Mouse (Mus musculus): ENCODE measurements at regions not wholly inside any gene's neighbourhood (a gene's known extent, or its start where the extent isn't known, plus 50 kb on each side); places are given as distances from the start of the nearest gene placed in this dataset.
"Not testable (repeated sequence)": the region's sequence is repeated elsewhere in the genome, so short reads cannot be mapped to it uniquely, and the experiment has no call there.

DNA sequence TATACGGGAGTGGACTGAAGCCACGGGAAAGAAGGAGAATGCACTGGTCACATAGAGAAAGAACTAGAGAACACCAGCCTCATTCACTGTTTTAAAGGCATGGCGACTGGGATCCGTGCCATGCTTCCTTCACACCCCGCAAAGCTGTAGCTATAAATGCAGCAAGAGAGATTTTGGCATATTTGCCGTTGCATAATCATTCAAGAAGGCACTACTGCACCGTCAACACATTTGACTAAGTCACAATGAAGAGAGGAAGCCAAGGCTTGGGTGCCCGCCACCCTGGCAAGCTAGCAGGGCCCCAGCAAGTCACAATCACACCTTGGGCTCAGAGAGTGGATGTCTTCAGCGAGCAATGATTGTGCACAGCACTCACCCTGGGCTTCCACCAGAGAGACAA is 167.1 kb downstream of the Dhx15 start:
- no peak for DNase-seq (ENCODE audit: low read depth, low spot score)
- WGBS, result 56% methylated on average over 9 of the region's 9 CpGs

DNA sequence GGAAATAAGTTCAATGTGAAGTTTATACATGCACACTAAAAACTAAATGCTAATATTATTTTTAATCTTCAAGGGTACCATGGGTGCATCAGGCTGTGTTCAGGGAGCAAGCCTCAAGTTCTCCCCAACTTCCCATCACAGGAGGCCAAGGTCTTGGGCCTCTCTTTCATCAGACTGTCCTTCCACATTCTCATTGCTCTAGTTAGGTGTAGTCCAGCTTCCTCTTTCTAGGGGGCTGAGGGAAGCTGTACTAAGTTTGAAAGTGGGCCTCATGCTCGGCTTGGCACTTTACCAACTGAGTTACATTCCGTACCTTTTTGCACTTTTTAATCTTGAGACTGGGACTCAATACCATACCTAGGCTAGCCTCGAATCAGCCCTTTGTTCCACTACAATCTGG is 173.3 kb downstream of the Dhx15 start:
- WGBS, result 77% methylated on average over 3 of the region's 3 CpGs
- DNase-seq (ENCODE audit: low read depth, low spot score), result no peak

DNA sequence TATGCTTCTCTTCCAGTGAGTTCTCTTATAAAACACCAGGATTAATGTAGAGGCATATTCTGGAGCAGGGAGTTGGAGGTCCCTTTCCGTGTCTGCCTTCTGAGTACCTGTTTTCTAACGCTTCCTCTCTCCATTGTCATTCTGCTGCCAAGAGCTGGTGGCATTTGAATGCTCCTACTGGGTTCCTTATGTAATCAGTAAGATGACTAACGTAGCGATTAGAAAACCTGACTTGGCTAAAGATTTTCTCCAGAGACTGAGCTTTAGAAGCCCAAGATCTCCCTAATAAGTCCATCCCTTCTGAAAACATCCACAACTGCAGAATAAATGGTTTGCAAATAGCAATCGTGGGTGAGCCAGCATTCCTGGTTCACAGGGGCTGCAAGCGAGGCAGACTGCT is 174.5 kb downstream of the Dhx15 start:
- WGBS, result 51% methylated on average over 6 of the region's 6 CpGs
- DNase-seq (ENCODE audit: low read depth, low spot score), result no peak

DNA sequence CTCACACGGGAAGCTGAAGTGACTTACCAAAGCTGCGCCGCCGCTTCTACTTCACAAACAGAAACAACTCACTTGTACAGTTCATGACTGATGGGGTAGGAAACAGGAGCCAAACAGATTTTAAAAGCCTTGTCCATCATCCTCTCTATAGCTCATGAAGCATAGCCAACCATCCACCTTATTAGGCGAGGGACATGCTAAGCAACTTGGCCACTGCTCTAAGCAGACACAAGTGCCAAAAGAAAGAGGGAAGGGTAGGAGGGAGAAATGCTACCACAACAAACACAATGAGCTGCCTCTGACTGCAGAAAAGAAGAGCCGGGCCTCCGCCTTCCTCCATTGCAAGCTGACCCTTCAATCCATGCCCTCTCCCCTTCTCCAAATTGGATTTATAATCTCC is 179.9 kb downstream of the Dhx15 start:
- no peak for DNase-seq (ENCODE audit: low read depth, low spot score)
- WGBS, result 87% methylated on average over 7 of the region's 7 CpGs

DNA sequence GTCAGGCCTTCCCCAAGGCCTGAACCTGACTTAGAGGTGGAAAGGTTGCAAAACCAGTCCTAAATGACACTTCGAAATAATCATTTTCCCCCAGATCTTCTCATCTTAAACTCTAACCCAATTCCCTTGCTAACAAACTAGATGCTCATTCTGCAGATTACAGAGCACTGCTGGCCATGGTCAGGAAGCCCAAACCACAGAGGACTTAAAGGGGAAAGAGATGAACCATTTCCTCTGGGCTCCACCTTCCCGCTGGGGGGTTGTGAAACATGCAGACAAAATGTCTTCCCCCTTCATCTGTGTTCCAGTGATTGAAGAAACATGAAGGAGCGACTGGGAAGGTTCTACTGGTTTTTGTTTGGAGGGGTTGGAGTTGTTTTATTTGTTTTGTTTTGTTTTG is 181.4 kb downstream of the Dhx15 start:
- no peak for DNase-seq (ENCODE audit: low read depth, low spot score)
- 80% methylated on average over 3 of the region's 3 CpGs for WGBS

DNA sequence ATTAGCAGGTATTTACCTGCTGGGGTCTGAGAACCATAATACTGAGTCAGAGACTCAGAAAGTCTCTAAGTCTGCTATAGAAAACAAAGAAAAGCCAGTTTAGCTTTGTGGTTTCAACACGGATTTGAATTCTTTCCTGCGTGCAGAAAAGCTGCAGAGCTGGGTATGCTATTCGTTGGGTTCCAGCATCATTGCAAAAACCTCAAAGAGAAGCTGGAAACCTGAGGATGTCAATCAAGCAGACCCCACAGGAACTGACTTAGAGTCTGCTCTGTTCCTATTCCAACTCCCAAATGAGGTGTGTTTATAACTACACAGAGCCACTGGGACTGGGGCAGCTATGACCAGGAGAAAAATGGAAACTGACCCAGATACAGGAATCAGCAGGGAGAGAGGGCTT is 183.5 kb downstream of the Dhx15 start:
- DNase-seq (ENCODE audit: low read depth, low spot score), result no peak
- 86% methylated on average over 3 of the region's 3 CpGs for WGBS

DNA sequence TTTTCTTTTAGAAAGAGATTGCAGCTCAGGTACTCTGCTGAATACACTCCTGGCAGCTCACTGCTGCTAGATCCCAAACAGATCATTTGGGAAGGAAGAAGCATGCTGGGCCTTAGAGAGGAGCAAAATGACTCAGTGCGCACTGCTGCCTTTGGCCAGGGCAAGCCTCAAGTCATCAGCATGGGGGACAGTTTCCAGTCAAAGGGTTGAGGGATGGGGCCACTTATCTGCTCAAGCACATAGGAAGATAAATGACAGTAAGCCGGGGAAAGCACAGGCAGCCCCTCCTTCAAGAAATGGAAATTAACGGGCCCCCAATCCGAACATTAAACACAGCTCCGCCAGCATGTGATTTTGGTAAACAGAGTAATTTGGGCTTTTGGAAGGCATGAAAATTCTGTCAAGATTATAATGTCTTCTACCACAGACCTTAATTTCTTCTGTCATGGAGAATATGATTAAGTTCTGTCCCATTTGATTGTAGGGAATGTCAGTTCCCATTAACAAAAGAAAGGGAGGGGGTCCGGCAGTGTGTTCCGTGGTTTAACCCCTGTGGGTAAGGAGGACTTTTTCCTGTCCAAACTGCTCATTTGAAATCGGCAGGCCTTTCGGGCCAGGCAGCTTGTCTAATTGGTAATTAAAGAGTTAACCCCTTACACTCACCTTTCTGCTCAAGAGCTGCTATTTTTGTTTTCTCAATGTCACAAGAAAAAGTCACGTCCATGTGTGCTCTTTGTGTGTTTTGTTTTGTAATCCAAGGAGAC is 199.3 kb downstream of the Dhx15 start:
- 34% methylated on average over 10 of the region's 10 CpGs for WGBS
- no peak for DNase-seq (ENCODE audit: low read depth, low spot score)

DNA sequence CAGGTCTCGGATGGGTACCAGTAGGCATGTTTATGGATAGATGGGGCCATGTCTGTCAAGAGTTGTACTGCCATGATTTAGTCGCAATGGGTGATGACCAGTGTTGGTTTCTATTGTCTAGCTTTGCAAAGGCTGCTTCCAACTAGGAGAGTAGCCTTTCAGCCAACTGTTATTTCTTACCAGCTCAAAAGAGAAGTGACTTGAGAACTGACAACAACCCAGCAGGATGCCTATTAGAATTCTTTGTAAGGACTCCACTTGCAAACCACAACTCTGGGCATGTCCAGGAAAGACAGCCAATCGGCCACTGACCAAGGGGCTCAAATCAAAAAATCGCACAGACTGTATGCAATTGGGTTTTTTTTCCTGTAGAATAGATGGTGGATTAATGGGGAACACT is 200.9 kb downstream of the Dhx15 start:
- DNase-seq (ENCODE audit: low read depth, low spot score), result no peak
- 86% methylated on average over 4 of the region's 4 CpGs for WGBS

DNA sequence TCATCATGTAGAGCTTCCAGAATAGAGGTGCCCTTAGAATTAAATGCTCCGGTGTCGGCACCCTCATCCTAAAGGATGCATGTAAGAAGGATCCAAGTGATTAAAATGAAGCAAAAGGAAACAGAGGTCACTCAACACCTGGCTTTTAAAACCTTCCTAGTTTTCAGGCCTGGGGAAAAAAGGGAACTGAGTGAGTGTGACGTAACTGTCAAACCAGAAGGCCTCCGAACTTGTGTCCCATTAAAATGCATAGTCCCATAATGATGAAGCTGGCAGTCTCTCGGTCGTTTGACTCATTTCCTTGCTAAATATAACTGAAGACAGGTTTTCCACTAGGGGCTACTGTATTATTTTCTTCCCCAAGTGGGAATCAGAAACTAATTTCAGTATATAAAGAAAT is 201.4 kb downstream of the Dhx15 start:
- no peak for DNase-seq (ENCODE audit: low read depth, low spot score)
- WGBS, result 81% methylated on average over 6 of the region's 6 CpGs

DNA sequence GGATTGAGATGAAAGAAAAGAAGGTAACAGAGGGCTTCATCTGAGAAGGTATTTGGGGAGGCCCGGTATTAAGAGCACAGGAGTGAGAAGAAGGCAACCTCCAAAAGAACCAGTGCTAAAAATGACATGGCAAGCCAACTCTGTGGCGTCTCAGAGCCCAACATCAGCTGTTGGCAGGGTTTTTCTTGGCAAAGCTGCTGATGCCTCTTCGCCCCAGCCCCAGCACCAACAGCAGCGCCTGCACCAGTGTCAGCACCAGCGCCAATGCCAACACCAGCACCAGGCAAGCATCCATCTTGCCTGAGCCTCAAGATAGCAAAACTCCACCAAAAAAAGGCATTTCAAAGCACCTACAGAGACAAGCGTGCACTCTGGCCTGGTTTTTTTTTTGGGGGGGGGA is 205.3 kb downstream of the Dhx15 start:
- 94% methylated on average over 6 of the region's 6 CpGs for WGBS

DNA sequence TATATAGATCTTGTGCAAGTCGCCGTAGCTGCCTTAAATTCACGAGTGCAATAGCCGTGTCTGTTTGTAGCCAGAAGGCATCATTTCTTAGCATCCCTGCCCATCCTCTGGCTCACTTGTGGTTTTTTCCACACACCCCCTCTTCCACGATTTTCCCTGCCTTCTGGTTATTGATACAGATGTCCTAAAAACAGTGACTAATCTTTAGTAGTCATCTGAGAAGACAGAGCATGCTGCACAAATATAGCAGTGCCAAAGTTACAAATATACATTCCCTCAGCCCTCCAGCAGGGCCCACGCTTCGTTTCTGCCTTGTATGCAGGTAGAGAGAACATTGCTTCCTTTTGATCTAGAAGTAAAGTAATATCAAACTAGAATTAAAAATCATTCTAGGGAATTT is 207.5 kb downstream of the Dhx15 start:
- DNase-seq (ENCODE audit: low read depth, low spot score), result no peak
- WGBS, result 90% methylated on average over 7 of the region's 7 CpGs

More for the DNA sequence above, 205.3 kb downstream of the Dhx15 start:
- no peak for DNase-seq (ENCODE audit: low read depth, low spot score)

DNA sequence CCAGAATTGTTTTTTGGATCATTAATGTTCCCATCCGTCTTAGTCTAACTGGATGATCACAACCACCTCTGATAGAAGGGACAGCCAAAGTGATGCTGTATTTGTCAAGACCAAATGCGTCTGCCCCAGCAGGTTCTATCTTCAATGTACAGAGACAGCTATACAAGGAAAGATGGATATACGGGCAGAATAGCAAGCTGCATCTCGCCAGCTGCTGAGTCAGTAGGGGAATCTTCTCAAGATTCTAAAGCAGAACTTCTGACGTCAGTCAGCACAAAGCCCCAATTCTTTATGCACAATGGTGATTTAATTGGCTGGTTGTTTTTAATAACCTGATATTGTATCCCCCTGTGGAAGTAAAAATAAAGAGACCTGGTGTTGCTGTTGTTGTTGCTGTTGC is 209.4 kb downstream of the Dhx15 start:
- no peak for DNase-seq (ENCODE audit: low read depth, low spot score)
- WGBS, result 83% methylated on average over 5 of the region's 5 CpGs

DNA sequence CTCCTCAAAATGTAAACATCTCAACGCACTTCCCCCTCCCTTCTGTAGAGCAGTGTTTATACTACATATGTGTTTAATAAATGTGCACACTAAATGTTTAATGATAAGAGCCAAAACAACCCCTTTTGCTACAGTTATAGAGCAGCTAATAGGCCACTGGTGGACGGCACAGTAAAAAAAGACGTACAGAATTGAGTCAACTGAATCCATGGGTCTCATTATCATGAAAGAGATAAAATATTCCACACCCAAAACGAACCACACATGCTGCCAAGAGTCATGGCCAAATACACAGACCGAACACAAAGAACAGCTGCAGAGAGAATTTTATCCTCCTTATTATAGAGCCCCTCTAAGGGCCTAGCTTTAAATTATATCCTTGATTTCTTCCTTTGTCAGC is 237.8 kb downstream of the Dhx15 start:
- WGBS, result 8% methylated on average over 5 of the region's 5 CpGs
- peak; percentile 29 for DNase-seq (ENCODE audit: low read depth, low spot score)

DNA sequence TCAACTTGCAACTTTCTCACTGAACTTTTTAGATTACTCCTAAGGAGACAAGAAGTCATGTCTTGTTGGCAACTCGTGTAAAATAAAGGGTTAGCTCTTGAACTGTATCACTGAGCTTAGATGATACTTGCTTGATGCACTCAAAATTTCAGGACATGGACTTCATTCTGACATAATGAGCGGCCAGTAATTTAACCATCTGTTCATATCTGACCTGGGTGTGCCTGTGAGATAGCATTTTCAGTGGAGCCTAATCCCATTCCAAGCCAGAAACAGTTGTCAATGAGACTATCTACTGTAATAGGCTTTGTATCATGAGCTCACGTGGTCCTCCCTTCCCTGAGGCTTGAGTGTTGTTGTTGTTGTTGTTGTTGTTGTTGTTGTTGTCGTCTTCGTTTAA is 240.3 kb downstream of the Dhx15 start:
- no peak for DNase-seq (ENCODE audit: low read depth, low spot score)
- WGBS, result 93% methylated on average over 5 of the region's 5 CpGs

DNA sequence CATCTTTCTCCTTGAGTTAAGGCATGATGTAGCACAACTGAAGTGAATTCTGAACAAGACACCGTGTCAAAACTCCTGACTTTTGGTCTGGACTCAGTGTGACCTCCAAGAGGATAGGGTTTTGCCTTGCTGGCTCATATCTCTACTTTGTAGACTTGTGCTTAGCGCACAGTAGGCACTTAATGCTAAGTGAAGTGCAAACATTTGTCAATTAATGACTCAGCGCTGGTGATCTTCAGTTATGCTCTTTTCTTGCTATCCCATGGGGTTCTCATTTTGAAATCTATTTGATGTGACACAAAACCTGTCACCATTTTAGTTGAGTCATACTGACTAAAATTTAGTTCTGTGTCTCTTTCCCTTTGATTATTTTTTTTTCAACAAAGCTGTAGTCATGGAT is 244.3 kb downstream of the Dhx15 start:
- 92% methylated on average over 3 of the region's 3 CpGs for WGBS
- DNase-seq (ENCODE audit: low read depth, low spot score), result no peak

DNA sequence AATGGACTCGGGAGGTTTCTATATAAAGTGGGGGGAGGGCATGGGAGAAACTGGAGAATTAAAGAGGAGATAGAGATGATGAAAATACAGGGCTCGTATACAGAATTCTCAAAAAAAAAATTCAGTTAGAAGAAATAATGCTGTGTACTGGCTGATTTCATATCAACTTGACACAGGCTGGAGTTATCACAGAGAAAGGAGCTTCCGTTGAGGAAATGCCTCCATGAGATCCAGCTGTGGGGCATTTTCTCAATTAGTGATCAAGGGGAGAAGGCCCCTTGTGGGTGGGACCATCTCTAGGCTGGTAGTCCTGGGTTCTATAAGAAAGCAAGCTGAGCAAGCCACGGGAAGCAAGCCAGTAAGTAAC is 248.4 kb downstream of the Dhx15 start:
- WGBS, result 66% methylated on average over 4 of the region's 4 CpGs
- not testable (repeated sequence) for DNase-seq (ENCODE audit: low read depth, low spot score)

DNA sequence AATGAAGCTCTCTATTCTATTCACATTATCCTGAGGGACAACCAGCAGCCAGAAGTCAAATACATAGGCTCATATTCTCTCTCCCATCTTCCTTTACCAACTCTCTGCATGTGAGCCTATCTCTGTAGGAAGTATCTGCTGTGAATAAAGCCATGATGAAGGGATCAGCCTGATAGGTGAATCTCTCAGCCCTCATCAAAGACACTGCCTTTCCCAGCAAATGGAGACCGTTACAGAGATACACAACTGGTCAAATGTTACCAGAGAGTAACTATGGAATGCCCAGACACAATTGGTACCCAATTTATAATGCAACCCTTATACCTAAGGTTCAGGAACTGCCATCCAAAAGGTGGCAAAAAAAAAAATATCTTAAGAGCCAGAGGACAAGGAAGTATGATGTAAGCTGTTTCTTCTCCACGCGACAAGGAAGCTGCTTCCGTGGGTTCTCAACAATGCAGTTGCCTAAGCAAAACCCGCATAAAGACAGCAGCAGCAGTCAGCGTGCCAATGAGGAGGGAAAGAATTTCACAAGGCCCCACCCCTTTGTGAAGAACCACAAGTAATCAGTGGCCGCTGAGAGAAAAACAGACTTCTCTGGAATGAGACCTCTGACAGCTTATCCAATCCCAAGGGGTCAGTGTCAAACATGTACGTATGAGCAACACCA is 248.9 kb downstream of the Dhx15 start:
- no peak for DNase-seq (ENCODE audit: low read depth, low spot score)
- WGBS, result 40% methylated on average over 8 of the region's 8 CpGs

DNA sequence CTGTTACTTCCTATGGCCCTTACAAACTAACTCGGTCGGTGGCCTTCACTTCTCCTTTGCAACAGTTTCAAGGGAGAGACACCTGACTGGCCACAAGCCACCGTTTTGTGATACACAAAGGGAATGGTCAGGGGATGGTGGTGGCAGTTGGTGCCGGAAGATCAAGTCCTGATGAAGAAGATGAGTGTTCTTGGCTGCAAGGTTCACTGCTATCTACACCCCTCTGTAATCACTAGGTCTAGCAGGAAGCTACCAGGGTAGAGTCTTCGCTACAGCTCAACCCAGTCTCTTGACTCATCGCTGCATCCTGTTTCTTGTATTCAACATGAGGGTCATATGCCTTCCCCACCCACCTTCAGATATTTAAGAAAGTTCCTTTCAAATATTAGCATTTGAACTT is 251.5 kb downstream of the Dhx15 start:
- WGBS, result 89% methylated on average over 6 of the region's 6 CpGs
- DNase-seq (ENCODE audit: low read depth, low spot score), result no peak

DNA sequence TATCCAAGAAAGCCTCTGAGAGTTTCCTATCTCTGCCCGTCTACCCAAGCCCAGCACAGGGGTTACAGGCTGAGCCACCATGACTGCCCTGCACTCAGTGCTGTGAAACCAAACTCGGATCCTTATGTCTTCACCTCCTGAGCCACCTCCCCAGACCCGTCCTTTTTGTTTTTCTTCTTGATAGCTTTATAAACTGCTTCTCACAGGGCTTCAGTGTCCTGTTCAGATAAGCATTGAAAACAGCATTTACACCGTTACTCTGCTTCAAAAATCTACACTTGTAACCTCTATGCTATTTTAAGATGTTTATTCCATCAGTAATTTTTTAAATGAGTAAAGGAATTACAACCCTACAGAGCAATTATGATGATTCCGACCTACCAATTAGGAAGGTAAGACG is 253.0 kb downstream of the Dhx15 start:
- no peak for DNase-seq (ENCODE audit: low read depth, low spot score)
- WGBS, result 90% methylated on average over 6 of the region's 6 CpGs

DNA sequence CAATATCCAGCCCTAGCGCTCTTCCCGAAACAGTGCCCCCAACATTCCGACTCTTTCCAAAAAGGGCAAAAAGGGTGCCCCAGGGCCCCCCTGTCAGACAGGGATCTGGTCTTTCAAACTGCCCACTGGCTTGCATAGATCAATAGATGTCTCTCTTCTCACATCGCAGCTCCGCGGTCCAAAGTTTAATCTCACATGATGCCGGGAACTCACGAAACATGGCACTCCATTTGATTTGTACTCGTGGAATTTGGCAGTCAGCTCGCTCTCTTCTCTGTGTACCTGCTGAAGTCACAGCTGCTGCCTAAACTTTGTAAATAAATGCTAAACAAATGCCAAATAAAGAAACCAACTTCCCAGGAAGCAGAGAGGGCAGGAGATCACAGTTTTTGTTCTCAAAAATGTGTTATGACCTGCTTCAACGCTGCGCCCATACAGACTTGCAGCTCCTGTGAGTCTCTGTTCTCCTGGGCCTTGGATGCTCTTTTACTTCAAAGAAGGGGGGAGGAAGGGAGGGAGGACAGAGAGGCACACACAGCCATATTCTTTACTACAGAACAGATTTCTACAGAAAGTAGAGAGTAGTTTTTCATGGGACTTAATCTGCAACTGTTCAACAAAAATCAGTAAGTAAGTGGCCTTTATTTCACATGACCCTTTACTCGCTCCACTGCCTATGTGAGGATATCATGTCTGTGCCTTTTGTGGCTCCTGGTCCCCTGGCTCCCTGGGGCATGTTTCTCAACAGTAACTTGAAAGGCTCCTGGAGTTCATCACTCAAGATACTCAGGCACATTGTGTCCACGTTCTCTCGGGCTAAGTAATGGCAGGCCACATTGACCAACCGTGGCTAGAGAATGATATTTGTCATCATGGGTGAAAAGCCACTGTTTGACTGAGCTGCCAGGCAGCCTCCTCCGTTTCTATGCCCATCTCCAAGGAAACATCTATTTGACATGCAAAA is 254.6 kb downstream of the Dhx15 start:
- 79% methylated on average over 17 of the region's 17 CpGs for WGBS
- no peak for DNase-seq (ENCODE audit: low read depth, low spot score)

DNA sequence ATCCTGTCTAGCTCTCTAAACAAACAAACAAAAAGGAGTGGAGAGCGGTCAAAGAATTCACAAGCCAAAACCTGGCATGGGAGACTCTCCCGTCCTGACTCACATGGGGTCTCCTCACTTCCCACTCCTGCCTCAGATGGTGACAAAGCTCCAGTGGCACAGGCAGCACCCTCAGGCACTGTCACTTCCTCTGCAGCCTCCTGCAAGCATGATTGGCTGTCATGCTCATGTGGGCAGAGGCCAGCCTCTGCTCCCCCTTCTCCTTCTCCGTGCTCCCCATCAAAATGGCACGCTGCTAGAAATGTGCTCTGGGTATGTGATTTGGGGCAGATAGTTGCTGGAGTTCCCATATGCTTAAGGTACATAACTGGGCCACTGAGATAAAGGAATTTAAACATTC is 255.4 kb downstream of the Dhx15 start:
- DNase-seq (ENCODE audit: low read depth, low spot score), result no peak
- 81% methylated on average over 4 of the region's 4 CpGs for WGBS

All from large intestine, adult 2 months (tissue).